17 mouse cellular contexts compared by ENCODE assay signal in the genomic region with DNA sequence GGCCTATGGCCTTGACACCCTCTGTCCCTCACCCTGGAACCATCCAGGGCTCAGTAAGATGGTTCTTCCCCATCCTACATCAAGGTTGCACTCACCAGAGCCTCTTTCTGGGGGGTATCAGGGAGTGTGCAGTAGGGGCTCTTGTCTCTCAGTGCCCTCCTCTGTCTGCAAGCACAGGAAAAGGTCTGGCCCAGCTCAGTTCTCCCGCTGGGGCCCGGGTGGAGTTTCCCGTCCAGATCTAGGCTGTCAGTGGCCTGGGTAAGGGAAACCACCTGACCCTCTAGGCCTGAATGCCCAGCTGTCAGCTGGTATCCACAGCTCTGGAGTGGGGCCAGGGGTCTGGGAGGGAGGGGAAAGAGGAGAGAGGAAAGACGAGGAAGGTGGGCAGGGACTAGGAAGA. TPM values are rescaled to one million over a fixed set of nuclear protein-coding genes. Genes with fewer than 3 reads are reported as not detected.
DNase-seq lines count a peak whose midpoint lies in the region; ATAC-seq and TF ChIP-seq lines count a peak whose summit lies in the region.
"Had no signal": no experiment of that assay in that cellular context is flagged by ENCODE, and none has a peak within 500 bp of the region (broad histone marks: within the 10 kb centered on the region; RNA-seq: fewer than 3 reads in every experiment).

A gene (minus strand): TSS at position 251 of the 400 bp plus-strand sequence.

- intact Hi-C loops in left cerebral cortex, postnatal 14 days (cut with DNase I) = no loop called here

- no peak within 1 kb of the TSS for H3K4me2 ChIP-seq in heart, embryonic 12.5 days
- no peak within 1 kb of the TSS for H3K4me2 ChIP-seq in limb, embryonic 14.5 days (replicated peaks; ENCODE audit: low read depth, low read length, severe bottlenecking)
- H3K4me2 ChIP-seq in heart, postnatal 0 days (ENCODE audit: low read depth, low read length) = no peak within 1 kb of the TSS
- peak within 1 kb of the TSS; percentile 62 for H3K4me2 ChIP-seq in myocyte (ENCODE audit: low read depth)
- H3K4me2 ChIP-seq: embryonic facial prominence, embryonic 12.5 days; heart, embryonic 13.5 days; limb, embryonic 13.5 days had no signal

- H3ac ChIP-seq in myocyte (ENCODE audit: control insufficient read depth, insufficient read length) = no peak within 1 kb of the TSS

- no peak within 1 kb of the TSS for H3K4me3 ChIP-seq in heart, embryonic 12.5 days
- H3K4me3 ChIP-seq in limb, embryonic 14.5 days (replicated peaks; ENCODE audit: low read length) = no peak within 1 kb of the TSS
- H3K4me3 ChIP-seq in limb, embryonic 10.5 days = no peak within 1 kb of the TSS
- no peak within 1 kb of the TSS for H3K4me3 ChIP-seq in heart, postnatal 0 days (ENCODE audit: low read depth, low read length)
- H3K4me3 ChIP-seq in myocyte = peak within 1 kb of the TSS; percentile 23
- H3K4me3 ChIP-seq: embryonic facial prominence, embryonic 12.5 days; heart, embryonic 13.5 days; limb, embryonic 13.5 days had no signal

- DNase-seq in heart, adult 8-10 months (ENCODE audit: low spot score) = no peak
- DNase-seq in limb, embryonic 14.5 days (ENCODE audit: low spot score) = no peak
- no peak for DNase-seq in limb, embryonic 10.5 days (ENCODE audit: low spot score)
- peak; percentile 47 for DNase-seq in heart, postnatal 0 days (ENCODE audit: low spot score)
- DNase-seq in ovary, postnatal 14 days (ENCODE audit: low spot score) = no peak
- no peak for DNase-seq in left cerebral cortex, postnatal 14 days (ENCODE audit: low spot score in 2 of 2)
- DNase-seq: cerebellum, adult 9-10 months had no signal

- no peaks in the 10 kb centered on the region for H3K79me2 ChIP-seq in myocyte (ENCODE audit: control insufficient read depth, insufficient read depth)

- no peak for TF ChIP-seq EP300 in heart, postnatal 0 days (IDR thresholded peaks at IDR 0.05; ENCODE audit: low read depth)

- no peaks in the 10 kb centered on the region for H3K9me3 ChIP-seq in heart, embryonic 12.5 days (replicated peaks)
- H3K9me3 ChIP-seq in limb, embryonic 14.5 days (ENCODE audit: control insufficient read depth, low read length) = no peaks in the 10 kb centered on the region
- no peaks in the 10 kb centered on the region for H3K9me3 ChIP-seq in limb, embryonic 10.5 days (replicated peaks)
- H3K9me3 ChIP-seq in heart, postnatal 0 days (replicated peaks; ENCODE audit: control insufficient read depth, low read length) = no peaks in the 10 kb centered on the region
- H3K9me3 ChIP-seq: embryonic facial prominence, embryonic 12.5 days; heart, embryonic 13.5 days; limb, embryonic 13.5 days had no signal

- H3K27ac ChIP-seq in heart, embryonic 12.5 days (ENCODE audit: poor library complexity, severe bottlenecking) = no peak within 1 kb of the TSS
- H3K27ac ChIP-seq in limb, embryonic 14.5 days (replicated peaks; ENCODE audit: low read depth, low read length) = no peak within 1 kb of the TSS
- no peak within 1 kb of the TSS for H3K27ac ChIP-seq in limb, embryonic 10.5 days
- no peak within 1 kb of the TSS for H3K27ac ChIP-seq in heart, postnatal 0 days (ENCODE audit: low read depth)
- H3K27ac ChIP-seq: heart, embryonic 13.5 days; limb, embryonic 13.5 days had no signal

- peaks cover 14% of the 10 kb centered on the region; the same call in 1 of the 2 replicates for H3K27me3 ChIP-seq in heart, embryonic 12.5 days (replicated peaks)
- H3K27me3 ChIP-seq in limb, embryonic 14.5 days (ENCODE audit: control insufficient read depth, insufficient read depth, low read length) = no peaks in the 10 kb centered on the region
- H3K27me3 ChIP-seq in limb, embryonic 10.5 days (ENCODE audit: low read depth, poor library complexity, severe bottlenecking) = no peaks in the 10 kb centered on the region
- H3K27me3 ChIP-seq in heart, postnatal 0 days (ENCODE audit: control insufficient read depth, insufficient read depth, low read length) = no peaks in the 10 kb centered on the region
- no peaks in the 10 kb centered on the region for H3K27me3 ChIP-seq in myocyte (ENCODE audit: control insufficient read depth, insufficient read depth, insufficient read length)
- H3K27me3 ChIP-seq: limb, embryonic 13.5 days had no signal

- peak; percentile 58 for ATAC-seq in heart, embryonic 12.5 days (ENCODE audit: insufficient number of reproducible peaks, low FRiP score)
- ATAC-seq in limb, embryonic 14.5 days (ENCODE audit: low FRiP score, low read depth) = peak; percentile 45; the same call in 1 of the 2 replicates
- peak; percentile 78 for ATAC-seq in heart, postnatal 0 days (ENCODE audit: insufficient read depth, low read depth)
- ATAC-seq: forebrain, embryonic 14.5 days; intestine, embryonic 16.5 days had no signal

- 30% methylated on average over 4 of the region's 4 CpGs for WGBS in heart, embryonic 12.5 days
- 46% methylated on average over 4 of the region's 4 CpGs for WGBS in limb, embryonic 14.5 days
- 71% methylated on average over 4 of the region's 4 CpGs for WGBS in limb, embryonic 10.5 days
- 18% methylated on average over 4 of the region's 4 CpGs for WGBS in heart, postnatal 0 days

- peaks cover 7% of the 10 kb centered on the region for H3K4me1 ChIP-seq in heart, embryonic 12.5 days (replicated peaks)
- peaks cover 17% of the 10 kb centered on the region; the same call in 1 of the 2 replicates for H3K4me1 ChIP-seq in limb, embryonic 14.5 days (ENCODE audit: control insufficient read depth, insufficient read depth, low read length)
- H3K4me1 ChIP-seq in limb, embryonic 10.5 days = peaks cover 43% of the 10 kb centered on the region
- peaks cover 5% of the 10 kb centered on the region for H3K4me1 ChIP-seq in heart, postnatal 0 days (ENCODE audit: control insufficient read depth, insufficient read depth)

- no peak for TF ChIP-seq POLR2A in limb, embryonic 14.5 days (IDR thresholded peaks at IDR 0.05; ENCODE audit: borderline replicate concordance, extremely low read depth, insufficient read depth, insufficient read length)
- no peak for TF ChIP-seq POLR2A in myocyte (IDR thresholded peaks at IDR 0.05; ENCODE audit: insufficient read length, low read depth)

- 0 out of 2 replicates have a peak within 1 kb of the TSS, but pooled peaks have one; percentile 2 for H3K9ac ChIP-seq in heart, embryonic 12.5 days
- no peak within 1 kb of the TSS for H3K9ac ChIP-seq in limb, embryonic 14.5 days (ENCODE audit: low read depth, low read length, severe bottlenecking)
- no peak within 1 kb of the TSS for H3K9ac ChIP-seq in heart, postnatal 0 days (replicated peaks; ENCODE audit: low read depth, low read length)
- H3K9ac ChIP-seq: embryonic facial prominence, embryonic 12.5 days; heart, embryonic 13.5 days; limb, embryonic 13.5 days had no signal

- H3K36me3 ChIP-seq in heart, embryonic 12.5 days = no peaks in the 10 kb centered on the region
- no peaks in the 10 kb centered on the region for H3K36me3 ChIP-seq in limb, embryonic 14.5 days (ENCODE audit: control insufficient read depth, insufficient read depth, low read length)
- no peaks in the 10 kb centered on the region for H3K36me3 ChIP-seq in limb, embryonic 10.5 days
- H3K36me3 ChIP-seq in heart, postnatal 0 days (replicated peaks; ENCODE audit: control insufficient read depth, insufficient read depth, low read length) = no peaks in the 10 kb centered on the region
- no peaks in the 10 kb centered on the region for H3K36me3 ChIP-seq in myocyte (ENCODE audit: control insufficient read depth, insufficient read depth)
- H3K36me3 ChIP-seq: embryonic facial prominence, embryonic 12.5 days; heart, embryonic 13.5 days; limb, embryonic 13.5 days had no signal

- no peak for TF ChIP-seq CTCF in heart, postnatal 0 days (IDR thresholded peaks at IDR 0.05; ENCODE audit: low read depth)

TF ChIP-seq in myocyte, 11 proteins besides CTCF, POLR2A, EP300 and RAD21:
- TF ChIP-seq MYOG (IDR thresholded peaks at IDR 0.05; ENCODE audit: control insufficient read depth in 1 of 3, insufficient read depth in 1 of 3, insufficient read length in 2 of 3, low read depth in 2 of 3) = peak in 1 of 3 experiments; percentile 89
- no peak for TF ChIP-seq MAX (IDR thresholded peaks at IDR 0.05; ENCODE audit: low read depth)
- TF ChIP-seq E2F4 (IDR thresholded peaks at IDR 0.05; ENCODE audit: insufficient read depth) = no peak
- no peak for TF ChIP-seq REST (IDR thresholded peaks at IDR 0.05; ENCODE audit: insufficient read depth, insufficient read length)
- TF ChIP-seq TCF12 (IDR thresholded peaks at IDR 0.05; ENCODE audit: insufficient read depth, poor library complexity, severe bottlenecking) = peak; percentile 21
- peak; percentile 12 for TF ChIP-seq USF1 (IDR thresholded peaks at IDR 0.05; ENCODE audit: low read depth)
- TF ChIP-seq TCF3 (IDR thresholded peaks at IDR 0.05; ENCODE audit: insufficient read length, low read depth) = peak; percentile 5
- peak; percentile 12 to 83 (median 75) for TF ChIP-seq MYOD1 (IDR thresholded peaks at IDR 0.05; ENCODE audit: control insufficient read depth in 1 of 3, insufficient read length in 2 of 3, low read depth in 2 of 3)

RNA-seq across cellular contexts. Expression of the gene that starts here (rescaled TPM):
- polyA plus RNA-seq in heart, embryonic 12.5 days (2016; fragmentation: Nextera tagmentation; extraction: Ambion mirVana) = 0.18 and 0.31 TPM in 2 replicates
- total RNA-seq in heart, adult 8-10 months (2022) = 1 to 10 TPM; 3.7 to 9.2 (median 4.8) TPM
- polyA plus RNA-seq in limb, embryonic 14.5 days (2012; rRNA removed) = 0.47 and 0.55 TPM in 2 replicates
- 0.46 and 0.76 TPM in 2 replicates for polyA plus RNA-seq in limb, embryonic 14.5 days (2014; fragmentation: Nextera tagmentation; extraction: Ambion mirVana)
- polyA plus RNA-seq in limb, embryonic 10.5 days (2016; fragmentation: Nextera tagmentation; extraction: Ambion mirVana) = not detected in 2 replicates
- total RNA-seq in heart, postnatal 0 days (2014; rRNA removed; ENCODE audit: low replicate concordance) = 0.93 and 6.1 TPM in 2 replicates
- 2.1 and 3.7 TPM in 2 replicates for polyA plus RNA-seq in heart, postnatal 0 days (2015; fragmentation: Nextera tagmentation; extraction: Ambion mirVana)
- 29.7 TPM for polyA plus RNA-seq in myocyte (2012; fragmentation: generic; extraction: Trizol)
- total RNA-seq in left cerebral cortex, postnatal 14 days (2021) = under 1 TPM; 0.23 to 0.29 TPM
- total RNA-seq: layer of hippocampus, postnatal 10 days; megakaryocyte progenitor cell, adult 5-6 weeks; MEL had no signal

Comparison
In these comparisons a context has a peak if more than half of its experiments do, and no peak if none do; other contexts are left out.
1. Peak in ATAC-seq and H3K9ac ChIP-seq in heart, embryonic 12.5 days; RNA of the gene not detected or under 1 TPM.
2. Peak in ATAC-seq in limb, embryonic 14.5 days; RNA of the gene not detected or under 1 TPM.